Mouse (Mus musculus) megakaryocyte-erythroid progenitor cell, adult 5 weeks (primary cell): ENCODE results near the gene Olfr649. TPM values are rescaled to one million over a fixed set of nuclear protein-coding genes. Genes with fewer than 3 reads are reported as not detected.

Experiments used
- polyA plus RNA-seq: library from polyadenylated mRNA; stranded (reverse); fragments of >175 nt; gene quantifications from 2 replicates; pipeline ENCODE4 v1.2.3, GENCODE M21; 2012

Olfr649 gene
- not detected in 2 replicates for polyA plus RNA-seq

DNA sequence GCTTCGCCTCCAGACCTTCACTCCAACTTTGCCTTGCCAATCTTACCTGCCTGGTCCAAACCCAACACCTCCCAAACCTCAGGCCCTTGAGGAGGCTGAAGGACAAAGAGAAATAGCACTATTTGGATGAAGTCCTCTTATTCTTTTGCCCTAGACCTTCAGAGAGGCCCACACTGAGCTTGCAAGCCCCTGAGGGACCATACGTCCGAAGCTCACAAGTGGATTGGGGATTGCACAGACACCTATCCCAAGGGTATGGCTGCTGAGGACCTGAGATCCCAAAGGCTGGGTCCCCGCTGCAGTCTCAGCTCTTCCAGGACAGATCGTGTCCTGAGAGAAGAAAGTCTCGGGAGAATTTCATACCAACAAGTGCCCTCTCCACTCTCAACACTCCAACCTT, at the start of gene Olfr649:
Gene Olfr649, minus strand, starts transcription at position 101 of the 400 bp plus-strand sequence.

DNA sequence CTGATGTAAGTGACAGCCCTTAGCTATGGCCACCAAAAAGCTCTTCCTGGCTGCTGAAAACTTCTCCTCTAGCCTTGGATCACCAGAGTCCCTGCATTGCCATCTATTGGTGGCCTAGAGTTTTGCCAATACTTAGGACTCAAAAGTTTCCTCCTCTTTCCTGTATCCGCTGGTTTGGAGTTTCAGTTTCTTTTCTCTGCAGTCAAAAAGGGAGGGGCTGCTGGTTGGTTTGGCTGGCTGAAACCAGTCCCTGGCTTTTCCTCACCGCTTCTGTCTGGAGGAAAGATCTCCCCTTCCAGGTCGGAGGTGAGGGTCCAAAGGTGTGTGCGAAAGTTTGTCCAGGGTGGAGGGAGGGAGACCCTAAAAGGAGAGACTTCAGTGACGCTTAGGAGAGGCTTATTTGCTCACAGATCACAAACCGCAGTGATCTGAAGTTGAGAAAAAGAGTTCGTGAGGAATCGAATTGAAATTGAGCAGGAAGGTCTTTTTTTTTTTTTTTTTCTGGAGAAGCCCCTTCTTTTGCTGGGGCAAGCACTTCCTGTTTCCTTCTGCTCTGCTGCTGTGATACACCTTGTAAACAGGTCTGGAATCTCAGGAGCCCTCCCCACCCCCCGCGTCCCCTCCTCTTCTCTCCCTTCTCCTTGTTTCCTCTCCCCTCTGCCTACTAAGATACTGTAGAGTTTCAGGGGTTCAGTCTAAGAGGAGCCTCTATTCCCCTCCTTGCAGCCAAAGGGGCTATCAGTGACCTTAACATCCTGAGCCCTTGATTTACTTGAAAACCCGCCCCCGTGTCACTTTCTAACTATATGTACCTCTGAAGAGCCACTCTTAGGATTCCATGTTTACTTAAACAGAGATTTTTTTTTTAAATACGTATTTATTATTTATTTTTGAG, 48.7 kb upstream of the Olfr649 start, which contains the start of gene Trim34a:
Gene Trim34a, plus strand, starts transcription at position 171 of the 895 bp plus-strand sequence.

GRCm38 (mm10) chr7:104218701-104219569, 23.1 kb upstream of the Olfr649 start, which contains the start of gene Trim6:
TSS of gene Trim6 (plus strand) at chr7:104218793.

DNA sequence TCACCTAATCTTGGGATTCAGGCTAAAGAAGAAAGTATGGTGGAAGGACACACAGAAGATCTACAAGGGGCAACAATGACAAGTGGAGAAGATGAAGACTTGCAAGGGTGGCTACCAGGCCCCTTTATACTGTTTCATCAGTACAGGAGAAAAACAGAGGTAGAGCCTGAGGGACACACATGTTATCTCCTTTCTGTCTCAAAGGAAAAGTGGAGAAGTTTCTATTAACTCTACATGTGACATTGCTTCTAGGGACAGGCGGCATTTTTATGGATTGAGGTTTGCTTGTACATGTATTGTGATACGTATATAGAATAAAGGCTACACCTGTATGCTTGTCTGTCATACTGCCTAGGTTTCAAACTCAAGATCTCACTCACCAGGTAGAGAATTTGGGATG, 12.5 kb downstream of the Olfr649 start, which contains the start of gene Olfr648:
Gene Olfr648, minus strand, starts transcription at position 101 of the 400 bp plus-strand sequence.

DNA sequence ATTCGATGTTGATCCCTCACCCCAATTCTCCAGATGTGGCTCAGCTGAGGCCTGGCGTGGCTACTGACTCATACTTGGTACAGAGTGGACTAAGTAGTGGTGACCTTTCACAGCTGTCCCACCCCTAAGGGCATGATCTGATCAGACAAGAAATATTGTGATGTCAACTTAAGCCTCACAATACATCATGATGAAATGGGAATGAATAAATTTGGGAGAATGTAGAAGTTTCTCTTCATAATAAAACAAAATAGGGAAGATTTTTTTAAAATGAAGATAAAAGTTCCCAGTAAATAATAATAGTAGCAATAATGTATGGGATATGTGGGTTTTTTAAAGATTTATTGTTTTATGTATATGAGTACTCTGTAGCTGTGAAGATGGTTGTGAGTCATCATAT, 45.3 kb downstream of the Olfr649 start, which contains the start of gene Ubqlnl:
Gene Ubqlnl, minus strand, starts transcription at position 101 of the 400 bp plus-strand sequence.

GRCm38 (mm10) chr7:104143179-104143578, 52.6 kb downstream of the Olfr649 start, which contains the start of gene Ubqln3:
TSS of gene Ubqln3 (minus strand) at chr7:104143279.

Other genes with a start within 250 kb of the Olfr649 start
- gene Olfr635, start 224.8 kb downstream of the Olfr649 start, polyA plus RNA-seq = 0.01 TPM in 1 of 2 replicates, not detected in the other
- not detected in 2 replicates for gene Olfr638, start 197.2 kb downstream of the Olfr649 start, polyA plus RNA-seq
- gene Olfr639, start 178.7 kb downstream of the Olfr649 start, polyA plus RNA-seq = 0.01 TPM in 1 of 2 replicates, not detected in the other
- not detected in 2 replicates for gene Olfr640, start 170.4 kb downstream of the Olfr649 start, polyA plus RNA-seq
- gene Olfr641, start 160.5 kb downstream of the Olfr649 start, polyA plus RNA-seq = not detected in 2 replicates
- gene Olfr642, start 143.3 kb downstream of the Olfr649 start, polyA plus RNA-seq = not detected in 2 replicates
- not detected in 2 replicates for gene 4930516K23Rik, start 134.5 kb downstream of the Olfr649 start, polyA plus RNA-seq
- gene Olfr644, start 124.1 kb downstream of the Olfr649 start, polyA plus RNA-seq = not detected in 2 replicates
- not detected in 2 replicates for gene Olfr645, start 110.5 kb downstream of the Olfr649 start, polyA plus RNA-seq
- gene Olfr646, start 91.1 kb downstream of the Olfr649 start, polyA plus RNA-seq = 0.02 TPM in 1 of 2 replicates, not detected in the other
- gene Ubqln5, start 66.2 kb downstream of the Olfr649 start, polyA plus RNA-seq = 0.03 TPM in 1 of 2 replicates, not detected in the other
- gene Olfr643, start 58.6 kb downstream of the Olfr649 start, polyA plus RNA-seq = not detected in 2 replicates
- not detected in 2 replicates for gene Ubqln3, start 52.7 kb downstream of the Olfr649 start, polyA plus RNA-seq
- not detected in 2 replicates for gene Ubqlnl, start 45.4 kb downstream of the Olfr649 start, polyA plus RNA-seq
- not detected in 2 replicates for gene Olfm5, start 31.2 kb downstream of the Olfr649 start, polyA plus RNA-seq
- gene Olfr648, start 12.6 kb downstream of the Olfr649 start, polyA plus RNA-seq = not detected in 2 replicates
- 0.40 and 1.2 TPM in 2 replicates for gene Trim6, start 22.8 kb upstream of the Olfr649 start, polyA plus RNA-seq
- 0.38 and 0.74 TPM in 2 replicates for gene Trim34a, start 48.5 kb upstream of the Olfr649 start, polyA plus RNA-seq
- 0.14 and 0.16 TPM in 2 replicates for gene Trim5, start 92.1 kb upstream of the Olfr649 start, polyA plus RNA-seq
- gene Trim12a, start 119.5 kb upstream of the Olfr649 start, polyA plus RNA-seq = 2.4 and 3.0 TPM in 2 replicates
- not detected in 2 replicates for gene Trim34b, start 133.5 kb upstream of the Olfr649 start, polyA plus RNA-seq
- 0.45 and 0.74 TPM in 2 replicates for gene Trim12c, start 157.4 kb upstream of the Olfr649 start, polyA plus RNA-seq
- 0.12 TPM in 1 of 2 replicates, not detected in the other for gene Trim30b, start 173.9 kb upstream of the Olfr649 start, polyA plus RNA-seq
- gene Trim30c, start 204.9 kb upstream of the Olfr649 start, polyA plus RNA-seq = not detected in 2 replicates